Mouse (Mus musculus) lung, postnatal 0 days (tissue): ENCODE data around the gene Ppfia3.

Experiments used
- CTCF ChIP-seq: IDR thresholded peaks from 2 replicates; pipeline ENCODE4 v1.5.1; 2016; ENCODE audit warnings: antibody characterized with exemption, mild to moderate bottlenecking
- EP300 ChIP-seq: IDR thresholded peaks from 2 replicates; pipeline ENCODE4 v1.6.1; 2016; ENCODE audit warnings: antibody characterized with exemption, mild to moderate bottlenecking, control low read depth

- TF ChIP-seq CTCF: no peak
- TF ChIP-seq EP300: no peak
Observed at GRCm38 (mm10) chr7:45408351-45408750, 41.5 kb upstream of the Ppfia3 start.
